Mouse (Mus musculus): ENCODE results near the gene Pard3.

DNA sequence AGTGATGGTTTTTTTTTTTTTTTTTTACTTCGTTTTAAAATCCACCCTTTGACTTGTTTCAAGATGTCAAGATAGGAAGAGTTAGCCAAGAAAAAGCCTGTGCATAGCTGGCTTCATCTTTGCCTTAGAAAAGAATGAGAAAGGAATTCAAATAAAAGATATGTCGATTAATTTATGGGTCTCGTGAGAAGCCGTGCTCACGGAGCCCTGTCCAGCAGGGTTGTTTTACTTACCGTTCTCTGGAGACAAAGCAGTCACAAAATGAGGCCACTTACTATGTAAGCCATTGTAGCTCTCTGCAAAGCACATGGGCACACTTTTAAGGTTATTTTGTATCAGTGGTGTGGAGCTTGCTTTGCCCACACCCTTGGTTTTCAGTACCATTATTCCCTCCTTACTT, 128.1 kb downstream of the Pard3 start:
- TF ChIP-seq CTCF (IDR thresholded peaks at IDR 0.05; ENCODE audit: borderline replicate concordance, insufficient read depth, low read depth, low read length) (no peak), POLR2A (IDR thresholded peaks at IDR 0.05; ENCODE audit: borderline replicate concordance, insufficient read depth, low read length) (no peak)

Measured in cerebellum, adult 2 months (tissue).